Comparison of ENCODE assay signal across 8 mouse cellular contexts in genomic region chr17:6269876-6270831, GRCm38 (mm10). TPM values are rescaled to one million over a fixed set of nuclear protein-coding genes. Genes with fewer than 3 reads are reported as not detected.
DNase-seq lines count a peak whose midpoint lies in the region; ATAC-seq and TF ChIP-seq lines count a peak whose summit lies in the region.
"Not testable (repeated sequence)": the region's sequence is repeated elsewhere in the genome, so short reads cannot be mapped to it uniquely, and the experiment has no call there.

No protein-coding gene starts in this region.

- ATAC-seq in forebrain, embryonic 14.5 days = peak; percentile 94
- ATAC-seq in kidney, embryonic 16.5 days (ENCODE audit: low FRiP score, low TSS enrichment) = peak; percentile 87; the same call in 1 of the 2 replicates
- ATAC-seq in liver, embryonic 15.5 days (ENCODE audit: insufficient read depth) = peak; percentile 50
- peak; percentile 45; the same call in 1 of the 2 replicates for ATAC-seq in monocyte, adult 5-6 weeks (replicated peaks; ENCODE audit: insufficient number of reproducible peaks, low FRiP score, low TSS enrichment, poor library complexity, severe bottlenecking)
- peak; percentile 88 for ATAC-seq in stomach, postnatal 0 days (ENCODE audit: low FRiP score, low TSS enrichment)

- not testable (repeated sequence) for H3K4me1 ChIP-seq in E14TG2a.4 (replicated peaks; ENCODE audit: low read depth, low read length); cerebellum, adult 2 months (ENCODE audit: control insufficient read depth, insufficient read depth, low read length); forebrain, embryonic 14.5 days (ENCODE audit: control insufficient read depth, insufficient read depth, low read length); kidney, embryonic 16.5 days (ENCODE audit: insufficient read depth, low read length); liver, embryonic 15.5 days (replicated peaks); stomach, postnatal 0 days (replicated peaks; ENCODE audit: control insufficient read depth, insufficient read depth)

- H3K9ac ChIP-seq in forebrain, embryonic 14.5 days (ENCODE audit: low read length) = peak overlapping the region; percentile 62
- peak overlapping the region; percentile 61 for H3K9ac ChIP-seq in kidney, embryonic 16.5 days (replicated peaks; ENCODE audit: low read length)
- H3K9ac ChIP-seq in liver, embryonic 15.5 days = not testable (repeated sequence)
- H3K9ac ChIP-seq in stomach, postnatal 0 days (ENCODE audit: low read length) = peak overlapping the region; percentile 66

- not testable (repeated sequence) for TF ChIP-seq POLR2A in cerebellum, adult 2 months (IDR thresholded peaks at IDR 0.05; ENCODE audit: borderline replicate concordance, insufficient read depth, low read length)

- not testable (repeated sequence) for H3K9me3 ChIP-seq in E14TG2a.4 (ENCODE audit: low read length); forebrain, embryonic 14.5 days (replicated peaks; ENCODE audit: control insufficient read depth, low read length); kidney, embryonic 16.5 days (ENCODE audit: low read length); liver, embryonic 15.5 days (replicated peaks); stomach, postnatal 0 days (ENCODE audit: control insufficient read depth, low read length)

- not testable (repeated sequence) for TF ChIP-seq CTCF in E14TG2a.4 (conservative IDR thresholded peaks at IDR 0.05; ENCODE audit: low read length); cerebellum, adult 2 months (IDR thresholded peaks at IDR 0.05; ENCODE audit: borderline replicate concordance, insufficient read depth, low read depth, low read length); stomach, postnatal 0 days (IDR thresholded peaks at IDR 0.05; ENCODE audit: low read depth)

- not testable (repeated sequence) for H3K27me3 ChIP-seq in E14TG2a.4 (ENCODE audit: insufficient read depth, low read length); cerebellum, adult 2 months (ENCODE audit: control insufficient read depth, insufficient read depth, low read length); forebrain, embryonic 14.5 days (replicated peaks; ENCODE audit: control insufficient read depth, insufficient read depth, low read length); kidney, embryonic 16.5 days (ENCODE audit: insufficient read depth, low read length); liver, embryonic 15.5 days; stomach, postnatal 0 days (ENCODE audit: control insufficient read depth, insufficient read depth, low read length)

- peak overlapping the region; percentile 77 for H3K4me3 ChIP-seq in E14TG2a.4 (replicated peaks; ENCODE audit: low read length)
- peak overlapping the region; percentile 42 for H3K4me3 ChIP-seq in cerebellum, adult 2 months (replicated peaks; ENCODE audit: insufficient read depth, low read depth, low read length)
- peak overlapping the region; percentile 45 for H3K4me3 ChIP-seq in forebrain, embryonic 14.5 days (ENCODE audit: low read depth, low read length)
- peak overlapping the region; percentile 49 for H3K4me3 ChIP-seq in kidney, embryonic 16.5 days (ENCODE audit: low read length)
- H3K4me3 ChIP-seq in liver, embryonic 15.5 days (replicated peaks) = peak overlapping the region; percentile 51
- peak overlapping the region; percentile 49 for H3K4me3 ChIP-seq in stomach, postnatal 0 days (ENCODE audit: low read depth, low read length)

- not testable (repeated sequence) for H3K27ac ChIP-seq in cerebellum, adult 2 months (ENCODE audit: insufficient read depth, low read length); forebrain, embryonic 14.5 days (ENCODE audit: low read depth, low read length); kidney, embryonic 16.5 days (ENCODE audit: low read length); liver, embryonic 15.5 days (replicated peaks)
- H3K27ac ChIP-seq in stomach, postnatal 0 days (replicated peaks) = 0 out of 2 replicates have a peak overlapping the region, but pooled peaks have one; percentile 49

- H3K4me2 ChIP-seq in forebrain, embryonic 14.5 days (ENCODE audit: low read length) = peak overlapping the region; percentile 54
- H3K4me2 ChIP-seq in kidney, embryonic 16.5 days (replicated peaks; ENCODE audit: low read depth, low read length) = peak overlapping the region; percentile 57
- H3K4me2 ChIP-seq in liver, embryonic 15.5 days = peak overlapping the region; percentile 60
- peak overlapping the region; percentile 59 for H3K4me2 ChIP-seq in stomach, postnatal 0 days (replicated peaks; ENCODE audit: low read depth)

- H3K36me3 ChIP-seq in E14TG2a.4 (ENCODE audit: insufficient read depth, low read length); forebrain, embryonic 14.5 days (ENCODE audit: control insufficient read depth, insufficient read depth, low read length); kidney, embryonic 16.5 days (ENCODE audit: insufficient read depth, low read length); liver, embryonic 15.5 days (replicated peaks); stomach, postnatal 0 days (ENCODE audit: control insufficient read depth, insufficient read depth, low read length): not testable (repeated sequence)

- DNase-seq in cerebellum, adult 2 months = peak; percentile 40 to 60
- peak; percentile 25 for DNase-seq in forebrain, embryonic 14.5 days (ENCODE audit: low spot score)
- DNase-seq in heart, postnatal 14 days = peak; percentile 34
- peak; percentile 24 for DNase-seq in stomach, postnatal 0 days (ENCODE audit: low spot score)

- intact Hi-C loops in heart, postnatal 14 days (cut with DNase I) = loop anchor here (5.0 kb wide), 1 partner anchor 163 kb away; the partner anchor contains the start of gene Tulp4

- TF ChIP-seq EP300 in stomach, postnatal 0 days (optimal IDR thresholded peaks at IDR 0.05) = not testable (repeated sequence)

- WGBS in cerebellum, adult 2 months = under 1% methylated on average over 69 of the region's 84 CpGs
- whole genome bisulfite sequencing in forebrain, embryonic 14.5 days = 1% methylated on average over 45 of the region's 84 CpGs
- WGBS in kidney, embryonic 16.5 days = under 1% methylated on average over 43 of the region's 84 CpGs
- under 1% methylated on average over 64 of the region's 84 CpGs for WGBS in liver, embryonic 15.5 days (ENCODE audit: insufficient replicate concordance)
- 2% methylated on average over 32 of the region's 84 CpGs for WGBS in stomach, postnatal 0 days

RNA-seq across cellular contexts. Expression of gene Tmem181a, which starts 13.5 kb away (rescaled TPM):
- 83.8 and 86.6 TPM in 2 replicates for polyA plus RNA-seq in cerebellum, adult 2 months (2012; rRNA removed)
- polyA plus RNA-seq in forebrain, embryonic 14.5 days (2014; fragmentation: Nextera tagmentation; extraction: Ambion mirVana) = 24.5 and 35.5 TPM in 2 replicates
- 1 to 10 TPM; 9.8 to 9.9 TPM for total RNA-seq in heart, postnatal 14 days (2021)
- polyA plus RNA-seq in kidney, embryonic 16.5 days (2015; fragmentation: Nextera tagmentation; extraction: Ambion mirVana) = 13.3 and 13.8 TPM in 2 replicates
- polyA plus RNA-seq in liver, embryonic 15.5 days (2015; fragmentation: Nextera tagmentation; extraction: Ambion mirVana) = 2.5 and 2.9 TPM in 2 replicates
- total RNA-seq in monocyte, adult 5-6 weeks (2017) = 4.7 to 13.7 TPM (median 5.9 TPM) in 3 replicates
- polyA plus RNA-seq in stomach, postnatal 0 days (2015; fragmentation: Nextera tagmentation; extraction: Ambion mirVana) = 18.3 and 18.5 TPM in 2 replicates

RNA-seq across cellular contexts. Expression of gene Dynlt1a, which starts 47.1 kb away (rescaled TPM):
- polyA plus RNA-seq in cerebellum, adult 2 months (2012; rRNA removed) = 18.7 and 19.9 TPM in 2 replicates
- polyA plus RNA-seq in forebrain, embryonic 14.5 days (2014; fragmentation: Nextera tagmentation; extraction: Ambion mirVana) = 39.4 and 40.7 TPM in 2 replicates
- 1 to 10 TPM; 1.4 to 3.1 TPM for total RNA-seq in heart, postnatal 14 days (2021)
- polyA plus RNA-seq in kidney, embryonic 16.5 days (2015; fragmentation: Nextera tagmentation; extraction: Ambion mirVana) = 15.1 and 16.1 TPM in 2 replicates
- 5.5 and 5.6 TPM in 2 replicates for polyA plus RNA-seq in liver, embryonic 15.5 days (2015; fragmentation: Nextera tagmentation; extraction: Ambion mirVana)
- 5.5 to 9.0 TPM (median 6.0 TPM) in 3 replicates for total RNA-seq in monocyte, adult 5-6 weeks (2017)
- polyA plus RNA-seq in stomach, postnatal 0 days (2015; fragmentation: Nextera tagmentation; extraction: Ambion mirVana) = 5.9 and 6.3 TPM in 2 replicates
